9 mouse cellular contexts compared by ENCODE assay signal in genomic region chr6:22984520-22985154, GRCm38 (mm10).
DNase-seq lines count a peak whose midpoint lies in the region; ATAC-seq and TF ChIP-seq lines count a peak whose summit lies in the region.
"Had no signal": no experiment of that assay in that cellular context is flagged by ENCODE, and none has a peak within 500 bp of the region (broad histone marks: within the 10 kb centered on the region; RNA-seq: fewer than 3 reads in every experiment).

No protein-coding gene starts in this region.

- no peaks in the 10 kb centered on the region for H3K4me1 ChIP-seq in heart, embryonic 12.5 days (replicated peaks)
- peaks cover 7% of the 10 kb centered on the region; the same call in 1 of the 2 replicates for H3K4me1 ChIP-seq in forebrain, embryonic 13.5 days
- peaks cover 9% of the 10 kb centered on the region for H3K4me1 ChIP-seq in midbrain, embryonic 12.5 days
- no peaks in the 10 kb centered on the region for H3K4me1 ChIP-seq in intestine, embryonic 16.5 days (ENCODE audit: control insufficient read depth, insufficient read depth, low read length)

- intact Hi-C loops in heart, postnatal 10 days (cut with DNase I) = loop anchor here (5.0 to 10.0 kb wide), 3 partner anchors 490 to 860 kb away; no protein-coding TSS in a partner anchor
- intact Hi-C loops in gastrocnemius, adult 2 months (cut with DNase I) = no loop called here

- 18% methylated on average over 5 of the region's 5 CpGs for WGBS in heart, embryonic 12.5 days
- 4% methylated on average over 5 of the region's 5 CpGs for WGBS in forebrain, embryonic 13.5 days
- WGBS in midbrain, embryonic 12.5 days = 2% methylated on average over 5 of the region's 5 CpGs
- 8% methylated on average over 5 of the region's 5 CpGs for WGBS in intestine, embryonic 16.5 days

- no peak overlapping the region for H3K27ac ChIP-seq in heart, embryonic 12.5 days (ENCODE audit: poor library complexity, severe bottlenecking)
- no peak overlapping the region for H3K27ac ChIP-seq in forebrain, embryonic 13.5 days
- no peak overlapping the region for H3K27ac ChIP-seq in midbrain, embryonic 12.5 days (replicated peaks)
- no peak overlapping the region for H3K27ac ChIP-seq in intestine, embryonic 16.5 days (ENCODE audit: low read length)
- H3K27ac ChIP-seq in gastrocnemius, adult 2 months = no peak overlapping the region

- no peaks in the 10 kb centered on the region for H3K36me3 ChIP-seq in heart, embryonic 12.5 days
- H3K36me3 ChIP-seq in forebrain, embryonic 13.5 days (ENCODE audit: poor library complexity, severe bottlenecking) = peaks cover 23% of the 10 kb centered on the region
- peaks cover 11% of the 10 kb centered on the region for H3K36me3 ChIP-seq in midbrain, embryonic 12.5 days
- no peaks in the 10 kb centered on the region for H3K36me3 ChIP-seq in intestine, embryonic 16.5 days (ENCODE audit: control insufficient read depth, insufficient read depth, low read length)

- H3K27me3 ChIP-seq in heart, embryonic 12.5 days (replicated peaks) = no peaks in the 10 kb centered on the region
- no peaks in the 10 kb centered on the region for H3K27me3 ChIP-seq in forebrain, embryonic 13.5 days
- no peaks in the 10 kb centered on the region for H3K27me3 ChIP-seq in midbrain, embryonic 12.5 days
- no peaks in the 10 kb centered on the region for H3K27me3 ChIP-seq in intestine, embryonic 16.5 days (replicated peaks; ENCODE audit: control insufficient read depth, insufficient read depth, low read length)

- H3K4me3 ChIP-seq in heart, embryonic 12.5 days = no peak overlapping the region
- H3K4me3 ChIP-seq in forebrain, embryonic 13.5 days = no peak overlapping the region
- H3K4me3 ChIP-seq in midbrain, embryonic 12.5 days = no peak overlapping the region
- H3K4me3 ChIP-seq in intestine, embryonic 16.5 days (ENCODE audit: low read length) = no peak overlapping the region
- no peak overlapping the region for H3K4me3 ChIP-seq in gastrocnemius, adult 2 months

- H3K9me3 ChIP-seq in heart, embryonic 12.5 days (replicated peaks) = peaks cover 5% of the 10 kb centered on the region
- peaks cover 10% of the 10 kb centered on the region for H3K9me3 ChIP-seq in forebrain, embryonic 13.5 days (replicated peaks)
- H3K9me3 ChIP-seq in midbrain, embryonic 12.5 days = peaks cover 8% of the 10 kb centered on the region
- H3K9me3 ChIP-seq in intestine, embryonic 16.5 days (ENCODE audit: control insufficient read depth, low read length) = no peaks in the 10 kb centered on the region

- H3K4me2 ChIP-seq in heart, embryonic 12.5 days = 0 out of 2 replicates have a peak overlapping the region, but pooled peaks have one; percentile 26
- peak overlapping the region; percentile 36 for H3K4me2 ChIP-seq in forebrain, embryonic 13.5 days
- peak overlapping the region; percentile 41 for H3K4me2 ChIP-seq in midbrain, embryonic 12.5 days (replicated peaks)
- H3K4me2 ChIP-seq in intestine, embryonic 16.5 days (ENCODE audit: low read depth, low read length) = no peak overlapping the region

- H3K9ac ChIP-seq in heart, embryonic 12.5 days = no peak overlapping the region
- no peak overlapping the region; the same call in 1 of the 2 replicates for H3K9ac ChIP-seq in forebrain, embryonic 13.5 days
- no peak overlapping the region for H3K9ac ChIP-seq in midbrain, embryonic 12.5 days (replicated peaks)
- no peak overlapping the region for H3K9ac ChIP-seq in intestine, embryonic 16.5 days (ENCODE audit: low read depth, low read length)

- no peak for TF ChIP-seq CTCF in gastrocnemius, adult 2 months (IDR thresholded peaks at IDR 0.05)

- no peak for ATAC-seq in heart, embryonic 12.5 days (ENCODE audit: insufficient number of reproducible peaks, low FRiP score)
- peak; percentile 72 for ATAC-seq in forebrain, embryonic 13.5 days
- ATAC-seq in midbrain, embryonic 12.5 days (ENCODE audit: low FRiP score, low read depth) = peak; percentile 91
- ATAC-seq in intestine, embryonic 16.5 days = no peak

- no peak for DNase-seq in heart, postnatal 10 days
- DNase-seq in R1 (ENCODE audit: low read depth, low spot score) = peak; percentile 47
- no peak for DNase-seq in ovary, postnatal 36 days (ENCODE audit: low spot score)
- DNase-seq in gastrocnemius, adult 2 months = no peak
- DNase-seq: lung, postnatal 10 days had no signal

Comparison
In these comparisons a context has a peak if more than half of its experiments do, and no peak if none do; other contexts are left out.
1. ATAC-seq: peak in forebrain, embryonic 13.5 days (single experiment) and midbrain, embryonic 12.5 days (single experiment); none in heart, embryonic 12.5 days (single experiment) and intestine, embryonic 16.5 days (single experiment).